Mouse (Mus musculus) kidney, adult 2 months (tissue): ENCODE results near the gene Arl14ep.

Experiments used
- CTCF ChIP-seq: fragments of 200-500 bp; conservative IDR thresholded peaks from 2 replicates; pipeline ENCODE4 v1.5.1; 2011; ENCODE audit warnings: low read depth, mild to moderate bottlenecking, control low read depth, low read length, moderate library complexity, mixed read lengths; ENCODE audit not compliant: insufficient read depth, insufficient read length
- POLR2A ChIP-seq: fragments of 200-500 bp; IDR thresholded peaks from one replicate; pipeline ENCODE4 v1.6.1; 2011; ENCODE audit warnings: low read depth, low read length, control low read depth

- TF ChIP-seq POLR2A (no peak), CTCF (no peak)
Observed at GRCm38 (mm10) chr2:106956146-106956545, 18.1 kb downstream of the Arl14ep start.
